Mouse (Mus musculus) mouse trophoblast stem cell (cell line): ENCODE results near the gene Hps6.

Experiments used
- in situ Hi-C, 2 experiments: fragments of 300-500 bp; cut with MseI, MboI; formaldehyde crosslinking; loops; 2 replicates in 1 of 2; 3 replicates in 1 of 2; pipeline ENCODE4 v1.15.1; 2025

Gene Hps6

GRCm38 (mm10) chr19:46029652-46030051, 26.3 kb downstream of the Hps6 start:
- in situ Hi-C loops, result no loop called here

GRCm38 (mm10) chr19:46030196-46030983, 27.1 kb downstream of the Hps6 start:
- in situ Hi-C loops, result no loop called here

- in situ Hi-C loops, result no loop called here
These were observed 28.6 kb downstream of the Hps6 start for GRCm38 (mm10) chr19:46031689-46032432.

GRCm38 (mm10) chr19:46032731-46033510, 29.6 kb downstream of the Hps6 start:
- in situ Hi-C loops, result no loop called here

- in situ Hi-C loops, result no loop called here
These were observed 30.6 kb downstream of the Hps6 start for GRCm38 (mm10) chr19:46033911-46034310.

GRCm38 (mm10) chr19:46035971-46036370, 32.7 kb downstream of the Hps6 start:
- in situ Hi-C loops, result no loop called here

- in situ Hi-C loops, result no loop called here
These were observed 33.4 kb downstream of the Hps6 start for GRCm38 (mm10) chr19:46036477-46037242.

GRCm38 (mm10) chr19:46037243-46037924, 34.1 kb downstream of the Hps6 start:
- in situ Hi-C loops, result no loop called here

- in situ Hi-C loops, result no loop called here
These were observed 34.9 kb downstream of the Hps6 start for GRCm38 (mm10) chr19:46037925-46038850.

GRCm38 (mm10) chr19:46038851-46039260, 35.5 kb downstream of the Hps6 start:
- in situ Hi-C loops, result no loop called here

GRCm38 (mm10) chr19:46039478-46039877, 36.2 kb downstream of the Hps6 start:
- in situ Hi-C loops, result no loop called here

- in situ Hi-C loops, result no loop called here
These were observed 37.0 kb downstream of the Hps6 start for GRCm38 (mm10) chr19:46040149-46040902.

GRCm38 (mm10) chr19:46041299-46041932, 38.1 kb downstream of the Hps6 start:
- in situ Hi-C loops, result no loop called here

GRCm38 (mm10) chr19:46041933-46042475, 38.7 kb downstream of the Hps6 start:
- in situ Hi-C loops, result no loop called here

GRCm38 (mm10) chr19:46042476-46043011, 39.2 kb downstream of the Hps6 start:
- in situ Hi-C loops, result no loop called here

- in situ Hi-C loops, result no loop called here
These were observed 40.1 kb downstream of the Hps6 start for GRCm38 (mm10) chr19:46043380-46043779.

- in situ Hi-C loops, result no loop called here
These were observed 41.1 kb downstream of the Hps6 start, which contains the start of gene Pprc1 for GRCm38 (mm10) chr19:46044271-46044992. Pprc1 (plus strand) TSS chr19:46044886.
